ENCODE assay signal across 20 mouse cellular contexts in genomic region chr1:190962760-190963159, GRCm38 (mm10). TPM values are rescaled to one million over a fixed set of nuclear protein-coding genes. Genes with fewer than 3 reads are reported as not detected.
"Had no signal": no experiment of that assay in that cellular context is flagged by ENCODE, and none has a peak within 500 bp of the region (broad histone marks: within the 10 kb centered on the region; RNA-seq: fewer than 3 reads in every experiment).

No protein-coding gene starts in this region.

- H3K27me3 ChIP-seq: intestine, embryonic 15.5 days; kidney, embryonic 15.5 days; lung, embryonic 15.5 days; midbrain, embryonic 15.5 days had no signal

- H3K36me3 ChIP-seq: liver, embryonic 15.5 days had no signal

- H3K27ac ChIP-seq: intestine, embryonic 15.5 days; kidney, embryonic 15.5 days; left cerebral cortex, adult 2 months; liver, embryonic 15.5 days; lung, embryonic 15.5 days; macrophage; midbrain, embryonic 15.5 days; stomach, postnatal 0 days had no signal

- H3K4me2 ChIP-seq: intestine, embryonic 15.5 days; kidney, embryonic 15.5 days; liver, embryonic 15.5 days; lung, embryonic 15.5 days; midbrain, embryonic 15.5 days had no signal

- H3K4me1 ChIP-seq: intestine, embryonic 15.5 days; kidney, embryonic 15.5 days; midbrain, embryonic 15.5 days had no signal

- DNase-seq: kidney, adult 11 months; kidney, adult 8-10 months; kidney, postnatal 10 days; layer of hippocampus, postnatal 36 days; lung, adult 18-20 months; right cerebral cortex, adult 18-20 months; right cerebral cortex, postnatal 14 days; right cerebral cortex, postnatal 4 days; thymus, adult 2 months; thymus, postnatal 14 days had no signal

- H3K9ac ChIP-seq: intestine, embryonic 15.5 days; kidney, embryonic 15.5 days; liver, embryonic 15.5 days; lung, embryonic 15.5 days; midbrain, embryonic 15.5 days had no signal

- H3K4me3 ChIP-seq: intestine, embryonic 15.5 days; kidney, embryonic 15.5 days; left cerebral cortex, adult 2 months; liver, embryonic 15.5 days; lung, embryonic 15.5 days; midbrain, embryonic 15.5 days; myocyte had no signal

- H3K9me3 ChIP-seq: intestine, embryonic 15.5 days; kidney, embryonic 15.5 days; liver, embryonic 15.5 days; lung, embryonic 15.5 days; midbrain, embryonic 15.5 days had no signal

- ATAC-seq: intestine, embryonic 15.5 days; midbrain, embryonic 15.5 days had no signal

RNA-seq across cellular contexts. Expression of gene Vash2, which starts 16.3 kb away (rescaled TPM):
- polyA plus RNA-seq: liver, adult 2 months had no signal
